ENCODE assay signal across 29 mouse cellular contexts in genomic region chr1:131837035-131837434, GRCm38 (mm10). TPM values are rescaled to one million over a fixed set of nuclear protein-coding genes. Genes with fewer than 3 reads are reported as not detected.
A peak's percentile ranks its signal among the peaks of the same experiment; 100 is the strongest.
DNase-seq lines count a peak whose midpoint lies in the region; ATAC-seq and TF ChIP-seq lines count a peak whose summit lies in the region.
"Had no signal": no experiment of that assay in that cellular context is flagged by ENCODE, and none has a peak within 500 bp of the region (broad histone marks: within the 10 kb centered on the region; RNA-seq: fewer than 3 reads in every experiment).

No protein-coding gene starts in this region.

- no peak for TF ChIP-seq RAD21 in MEL (IDR thresholded peaks at IDR 0.05; ENCODE audit: low read depth, low read length)

- no peak overlapping the region for H3K4me3 ChIP-seq in MEL (ENCODE audit: control insufficient read depth in 1 of 2, insufficient read depth in 1 of 2, low read depth in 2 of 2, low read length in 2 of 2)
- H3K4me3 ChIP-seq in limb, embryonic 10.5 days = no peak overlapping the region
- H3K4me3 ChIP-seq: embryonic facial prominence, embryonic 10.5 days; embryonic facial prominence, embryonic 13.5 days; erythroblast, embryonic 14.5 days; forebrain, embryonic 12.5 days; forebrain, embryonic 15.5 days; heart, embryonic 12.5 days; heart, embryonic 15.5 days; intestine, embryonic 15.5 days had no signal

- WGBS in limb, embryonic 10.5 days = 85% methylated on average over 3 of the region's 3 CpGs

- TF ChIP-seq CTCF in MEL (IDR thresholded peaks at IDR 0.05 in 2 of 3, conservative IDR thresholded peaks at IDR 0.05 in 1 of 3; ENCODE audit: control insufficient read depth in 1 of 3, insufficient read depth in 1 of 3, low read depth in 2 of 3, low read length in 3 of 3, poor library complexity in 1 of 3, severe bottlenecking in 1 of 3) = no peak

- no peak overlapping the region for H3K9ac ChIP-seq in MEL (ENCODE audit: control insufficient read depth, low read depth, low read length, poor library complexity, severe bottlenecking)
- H3K9ac ChIP-seq: embryonic facial prominence, embryonic 13.5 days; forebrain, embryonic 12.5 days; forebrain, embryonic 15.5 days; heart, embryonic 12.5 days; heart, embryonic 15.5 days; hindbrain, embryonic 14.5 days; intestine, embryonic 15.5 days had no signal

- H3K79me2 ChIP-seq in MEL (ENCODE audit: control insufficient read depth, insufficient read depth, low read length, poor library complexity) = no peaks in the 10 kb centered on the region

- no peaks in the 10 kb centered on the region for H3K9me3 ChIP-seq in MEL (replicated peaks; ENCODE audit: insufficient read depth, low read length)
- H3K9me3 ChIP-seq in limb, embryonic 10.5 days (replicated peaks) = no peaks in the 10 kb centered on the region
- H3K9me3 ChIP-seq: embryonic facial prominence, embryonic 10.5 days; embryonic facial prominence, embryonic 13.5 days; forebrain, embryonic 12.5 days; forebrain, embryonic 15.5 days; G1E; heart, embryonic 12.5 days; heart, embryonic 15.5 days; intestine, embryonic 15.5 days had no signal

- peak; percentile 32 to 33 for DNase-seq in adrenal gland, postnatal 36 days
- DNase-seq in adrenal gland, adult 18-20 months (ENCODE audit: low spot score in 2 of 2) = no peak
- peak; percentile 9 for DNase-seq in MEL (ENCODE audit: low read depth, low spot score)
- no peak for DNase-seq in limb, embryonic 10.5 days (ENCODE audit: low spot score)
- DNase-seq in cerebellum, postnatal 4 days (ENCODE audit: low spot score in 2 of 2) = no peak
- DNase-seq in spleen, postnatal 10 days (ENCODE audit: low spot score in 2 of 2) = no peak
- DNase-seq: adrenal gland, postnatal 14 days; cerebellum, adult 18-20 months; cerebellum, adult 9-10 months; cerebellum, postnatal 14 days; embryo, embryonic 11 days; gastrocnemius, postnatal 25 days; heart, adult 18-20 months; heart, postnatal 10 days; heart, postnatal 4 days; kidney, adult 18-20 months had no signal

- TF ChIP-seq EP300 in MEL (IDR thresholded peaks at IDR 0.05; ENCODE audit: low read depth in 1 of 2, low read length in 2 of 2) = no peak

- TF ChIP-seq POLR2A in MEL (IDR thresholded peaks at IDR 0.05; ENCODE audit: control insufficient read depth in 1 of 2, insufficient read depth in 1 of 2, low read depth in 1 of 2, low read length in 2 of 2, poor library complexity in 1 of 2) = no peak

- no peaks in the 10 kb centered on the region for H3K27me3 ChIP-seq in MEL (ENCODE audit: control insufficient read depth in 1 of 2, insufficient read depth in 2 of 2, low read length in 2 of 2)
- no peaks in the 10 kb centered on the region for H3K27me3 ChIP-seq in limb, embryonic 10.5 days (ENCODE audit: low read depth, poor library complexity, severe bottlenecking)
- H3K27me3 ChIP-seq: CH12.LX; embryonic facial prominence, embryonic 13.5 days; forebrain, embryonic 12.5 days; forebrain, embryonic 15.5 days; heart, embryonic 12.5 days; heart, embryonic 15.5 days; intestine, embryonic 15.5 days had no signal

- no peaks in the 10 kb centered on the region for H3K4me1 ChIP-seq in MEL (ENCODE audit: control insufficient read depth in 1 of 2, insufficient read depth in 2 of 2, low read length in 2 of 2)
- H3K4me1 ChIP-seq in limb, embryonic 10.5 days = no peaks in the 10 kb centered on the region
- H3K4me1 ChIP-seq: heart, embryonic 15.5 days; intestine, embryonic 15.5 days had no signal

- H3K36me3 ChIP-seq in MEL (ENCODE audit: control insufficient read depth in 1 of 2, insufficient read depth in 2 of 2, low read length in 2 of 2) = no peaks in the 10 kb centered on the region; a peak in 1 of 4 replicates
- H3K36me3 ChIP-seq in limb, embryonic 10.5 days = peaks cover 82% of the 10 kb centered on the region

- H3K27ac ChIP-seq in MEL (ENCODE audit: control insufficient read depth, low read depth, low read length) = no peak overlapping the region
- H3K27ac ChIP-seq in limb, embryonic 10.5 days = no peak overlapping the region
- H3K27ac ChIP-seq: embryonic facial prominence, embryonic 10.5 days; embryonic facial prominence, embryonic 13.5 days; forebrain, embryonic 12.5 days; forebrain, embryonic 15.5 days; heart, embryonic 15.5 days; hindbrain, embryonic 14.5 days; hindbrain, postnatal 0 days; intestine, embryonic 15.5 days had no signal

- peak; percentile 21 for ATAC-seq in inflammation-experienced regulatory T-cells, adult 6 months
- ATAC-seq: forebrain, embryonic 15.5 days; hindbrain, postnatal 0 days; intestine, embryonic 15.5 days had no signal

TF ChIP-seq in MEL, 35 proteins besides CTCF, POLR2A, EP300 and RAD21:
- no peak for TF ChIP-seq ZKSCAN1 (IDR thresholded peaks at IDR 0.05; ENCODE audit: low read depth, low read length)
- TF ChIP-seq ETS1 (IDR thresholded peaks at IDR 0.05; ENCODE audit: low read depth, low read length) = no peak
- no peak for TF ChIP-seq ZNF384 (IDR thresholded peaks at IDR 0.05; ENCODE audit: low read depth, low read length)
- TF ChIP-seq ELF1 (IDR thresholded peaks at IDR 0.05; ENCODE audit: low read depth, low read length) = no peak
- TF ChIP-seq SMC3 (IDR thresholded peaks at IDR 0.05; ENCODE audit: low read depth, low read length) = no peak
- no peak for TF ChIP-seq MYB (IDR thresholded peaks at IDR 0.05; ENCODE audit: low read depth, low read length)
- TF ChIP-seq GATA1 (IDR thresholded peaks at IDR 0.05; ENCODE audit: low read depth, low read length) = no peak
- TF ChIP-seq CHD1 (IDR thresholded peaks at IDR 0.05; ENCODE audit: low read depth, low read length) = no peak
- no peak for TF ChIP-seq BHLHE40 (IDR thresholded peaks at IDR 0.05; ENCODE audit: borderline replicate concordance, low read depth, low read length)
- no peak for TF ChIP-seq NRF1 (IDR thresholded peaks at IDR 0.05; ENCODE audit: insufficient read depth, low read depth, low read length, poor library complexity, severe bottlenecking)

RNA-seq across cellular contexts. Expression of gene Slc41a1, which starts 9.7 kb away (rescaled TPM):
- 10 to 100 TPM; 38.3 to 59.0 TPM for total RNA-seq in adrenal gland, postnatal 36 days (2021)
- 10 to 100 TPM; 29.4 to 41.6 TPM for total RNA-seq in adrenal gland, adult 18-20 months (2021)
- total RNA-seq in MEL (2012; rRNA removed) = 3.4 and 3.8 TPM in 2 replicates
- 1 to 10 TPM in 1 of 2 experiments, not detected in 1; 8.3 TPM for polyA plus RNA-seq in MEL (2012; ENCODE audit: insufficient read depth in 1 of 2, insufficient read length in 2 of 2, low read depth in 1 of 2, low replicate concordance in 2 of 2, missing spikeins in 1 of 2)
- 10 to 100 TPM; 14.0 to 24.6 (median 17.6) TPM for polyA plus RNA-seq in inflammation-experienced regulatory T-cells, adult 6 months (2017; shearing (Covaris generic))
- polyA plus RNA-seq in limb, embryonic 10.5 days (2016; fragmentation: Nextera tagmentation; extraction: Ambion mirVana) = 11.1 and 13.0 TPM in 2 replicates

RNA-seq across cellular contexts. Expression of gene Rab29, which starts 30.0 kb away (rescaled TPM):
- total RNA-seq in adrenal gland, postnatal 36 days (2021) = 10 to 100 TPM; 16.1 to 23.0 TPM
- 10 to 100 TPM; 14.2 to 14.5 TPM for total RNA-seq in adrenal gland, adult 18-20 months (2021)
- 22.1 and 23.5 TPM in 2 replicates for total RNA-seq in MEL (2012; rRNA removed)
- polyA plus RNA-seq in MEL (2012; ENCODE audit: insufficient read depth in 1 of 2, insufficient read length in 2 of 2, low read depth in 1 of 2, low replicate concordance in 2 of 2, missing spikeins in 1 of 2) = 10 to 100 TPM in 1 of 2 experiments, not detected in 1; 26.3 TPM
- 10 to 100 TPM; 36.3 to 55.1 (median 42.5) TPM for polyA plus RNA-seq in inflammation-experienced regulatory T-cells, adult 6 months (2017; shearing (Covaris generic))
- 6.1 and 8.6 TPM in 2 replicates for polyA plus RNA-seq in limb, embryonic 10.5 days (2016; fragmentation: Nextera tagmentation; extraction: Ambion mirVana)
- total RNA-seq: G1E had no signal
- polyA plus RNA-seq: G1E had no signal

RNA-seq across cellular contexts. Expression of gene Pm20d1, which starts 39.9 kb away (rescaled TPM):
- 10 to 100 TPM in 1 of 2 experiments, 1 to 10 TPM in 1; 6.7 to 15.6 TPM for total RNA-seq in adrenal gland, postnatal 36 days (2021)
- total RNA-seq in adrenal gland, adult 18-20 months (2021) = 10 to 100 TPM; 12.9 to 18.0 TPM
- not detected in 2 replicates for total RNA-seq in MEL (2012; rRNA removed)
- polyA plus RNA-seq in MEL (2012; ENCODE audit: insufficient read depth in 1 of 2, insufficient read length in 2 of 2, low read depth in 1 of 2, low replicate concordance in 2 of 2, missing spikeins in 1 of 2) = not detected
- under 1 TPM; 0.08 to 0.11 (median 0.08) TPM for polyA plus RNA-seq in inflammation-experienced regulatory T-cells, adult 6 months (2017; shearing (Covaris generic))
- polyA plus RNA-seq in limb, embryonic 10.5 days (2016; fragmentation: Nextera tagmentation; extraction: Ambion mirVana) = 2.8 and 3.5 TPM in 2 replicates
- polyA plus RNA-seq: erythroblast, embryonic 14.5 days; G1E had no signal

Comparison
In these comparisons a context has a peak if more than half of its experiments do, and no peak if none do; other contexts are left out.
1. DNase-seq: peak in adrenal gland, postnatal 36 days (2 of 2) and MEL (single experiment); none in adrenal gland, adult 18-20 months (0 of 2), limb, embryonic 10.5 days (single experiment), cerebellum, postnatal 4 days (0 of 2) and spleen, postnatal 10 days (0 of 2).